Mouse (Mus musculus) C2C12 (cell line): ENCODE data around the gene Cog8.

ENCODE experiments used
- CTCF ChIP-seq: IDR thresholded peaks from one replicate; pipeline ENCODE4 v1.5.1; 2011; ENCODE audit not compliant: control insufficient read depth, insufficient read depth, insufficient read length
- USF1 ChIP-seq: IDR thresholded peaks from one replicate; pipeline ENCODE4 v1.6.1; 2011; ENCODE audit warnings: low read depth, mild to moderate bottlenecking, control low read depth, moderate library complexity

DNA sequence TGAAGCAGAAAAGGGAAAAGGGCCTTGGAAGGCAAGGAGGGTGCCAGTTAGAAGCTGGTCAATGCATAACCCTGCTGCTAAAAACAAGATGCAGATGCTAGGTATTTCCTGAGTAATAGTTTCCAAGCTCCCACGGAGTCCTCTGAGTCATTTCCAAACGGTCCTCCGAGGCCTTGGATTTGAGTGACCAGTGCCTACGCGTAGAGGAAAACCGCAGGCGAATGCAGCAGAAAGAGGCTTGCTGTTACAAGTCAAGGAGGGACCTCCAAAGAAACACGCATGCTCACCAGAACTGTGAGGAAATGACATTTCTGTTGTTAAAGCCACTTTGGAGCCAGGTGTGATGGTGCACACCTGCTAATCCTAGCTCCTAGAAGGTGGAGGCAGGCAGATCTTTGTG is 33.0 kb downstream of the Cog8 start:
- TF ChIP-seq CTCF (no peak), USF1 (no peak)
